Mouse (Mus musculus) hindbrain, embryonic 12.5 days (tissue): ENCODE measurements around the gene Ccdc6. TPM values are rescaled to one million over a fixed set of nuclear protein-coding genes. Genes with fewer than 3 reads are reported as not detected.
"Not testable (repeated sequence)": the region's sequence is repeated elsewhere in the genome, so short reads cannot be mapped to it uniquely, and the experiment has no call there.

ENCODE experiments used
- ATAC-seq: fragments of 200-750 bp; cut with Nextera tagmentation; 2 replicates; pipeline ENCODE4 v1.8.0; 2017; ENCODE audit warnings: moderate TSS enrichment; ENCODE audit not compliant: low FRiP score
- H3K27ac ChIP-seq: fragments of 300-500 bp; sonication (generic); 2 replicates; pipeline ENCODE4 v1.5.1; 2016; ENCODE audit warnings: mild to moderate bottlenecking
- H3K27me3 ChIP-seq: fragments of 300-500 bp; sonication (generic); 2 replicates; pipeline ENCODE4 v1.6.1; 2016; ENCODE audit warnings: mild to moderate bottlenecking
- H3K36me3 ChIP-seq: fragments of 300-500 bp; sonication (generic); 2 replicates; pipeline ENCODE4 v1.6.1; 2016; ENCODE audit warnings: mild to moderate bottlenecking
- H3K4me1 ChIP-seq: fragments of 300-500 bp; sonication (generic); 2 replicates; pipeline ENCODE4 v1.6.1; 2016
- H3K4me2 ChIP-seq: fragments of 300-500 bp; sonication (generic); replicated peaks from 2 replicates; pipeline ENCODE4 v1.6.1; 2016; ENCODE audit warnings: mild to moderate bottlenecking
- H3K4me3 ChIP-seq: fragments of 300-500 bp; sonication (generic); 2 replicates; pipeline ENCODE4 v1.5.1; 2016; ENCODE audit warnings: mild to moderate bottlenecking
- H3K9ac ChIP-seq: fragments of 300-500 bp; sonication (generic); 2 replicates; pipeline ENCODE4 v1.6.1; 2016; ENCODE audit warnings: mild to moderate bottlenecking, moderate library complexity
- H3K9me3 ChIP-seq: fragments of 300-500 bp; sonication (generic); replicated peaks from 2 replicates; pipeline ENCODE4 v1.6.1; 2016; ENCODE audit warnings: mild to moderate bottlenecking
- WGBS: fragments of 180-500 bp; shearing (Covaris S2); methylation state at CpG from one replicate; pipeline ENCODE4 v1.1.7; 2016; 5-methylcytosine and 5-hydroxymethylcytosine counted together
- polyA plus RNA-seq: library from polyadenylated mRNA; unstranded; fragments of >200 nt; fragmentation: Nextera tagmentation; extraction: Ambion mirVana; gene quantifications from 2 replicates; pipeline ENCODE4 v1.2.1, GENCODE M21; 2016

Ccdc6 gene
- polyA plus RNA-seq, 1 experiment from 2014 or later, result 17.0 TPM

DNA sequence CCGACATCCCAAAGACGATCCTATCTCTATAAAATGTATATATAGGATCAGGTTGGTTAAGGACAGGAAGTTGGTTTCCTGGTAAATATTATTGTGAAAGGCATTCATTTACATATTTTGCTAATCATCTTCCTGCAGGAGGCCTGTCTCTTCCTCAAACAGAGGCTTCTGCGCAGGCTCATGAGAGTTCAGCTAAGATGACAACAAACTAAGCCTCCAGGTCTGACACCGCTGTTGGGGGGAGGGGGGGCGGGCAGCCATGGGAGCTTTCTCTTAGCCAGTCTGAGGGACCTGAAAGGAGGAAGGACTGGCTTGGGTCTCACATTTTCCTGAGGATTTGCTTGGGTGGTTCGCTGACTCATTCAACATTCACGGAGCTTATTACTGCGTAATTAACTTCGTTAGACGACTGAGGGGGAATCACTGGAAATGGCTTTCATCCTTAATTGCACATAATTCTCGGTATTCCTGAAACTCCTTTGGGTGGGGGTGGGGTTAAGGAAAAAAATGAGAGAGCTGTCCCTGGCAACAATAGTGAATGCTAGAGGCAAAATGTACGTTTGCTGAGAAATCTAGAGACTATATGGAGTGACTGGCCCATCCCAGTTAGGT lies 104.1 kb downstream of the Ccdc6 start:
- no peak overlapping the region for H3K4me2 ChIP-seq
- H3K36me3 ChIP-seq, result no peaks in the 10 kb centered on the region
- no peaks in the 10 kb centered on the region for H3K9me3 ChIP-seq
- H3K27me3 ChIP-seq, result no peaks in the 10 kb centered on the region
- H3K4me1 ChIP-seq, result no peaks in the 10 kb centered on the region; the same call in 1 of the 2 replicates
- H3K9ac ChIP-seq, result no peak overlapping the region
- no peak overlapping the region for H3K4me3 ChIP-seq
- 70% methylated on average over 12 of the region's 12 CpGs for WGBS
- H3K27ac ChIP-seq, result no peak overlapping the region
- no peak for ATAC-seq

- no peaks in the 10 kb centered on the region for H3K9me3 ChIP-seq
- H3K9ac ChIP-seq, result no peak within 1 kb of the TSS
- H3K27ac ChIP-seq, result no peak within 1 kb of the TSS
- 62% methylated on average over 17 of the region's 17 CpGs for WGBS
- no peak within 1 kb of the TSS for H3K4me2 ChIP-seq
- H3K36me3 ChIP-seq, result no peaks in the 10 kb centered on the region
- no peak for ATAC-seq
- H3K27me3 ChIP-seq, result no peaks in the 10 kb centered on the region
- H3K4me1 ChIP-seq, result no peaks in the 10 kb centered on the region; the same call in 1 of the 2 replicates
- no peak within 1 kb of the TSS for H3K4me3 ChIP-seq
Measured at GRCm38 (mm10) chr10:70204505-70205399, 107.8 kb downstream of the Ccdc6 start, which contains the start of gene Mrln. Gene Mrln, plus strand, starts transcription at chr10:70204664.

GRCm38 (mm10) chr10:70211281-70211680 lies 114.4 kb downstream of the Ccdc6 start:
- Histone ChIP-seq H3K27ac (no peak overlapping the region), H3K4me2 (no peak overlapping the region), H3K9me3 (no peaks in the 10 kb centered on the region), H3K4me3 (no peak overlapping the region), H3K36me3 (no peaks in the 10 kb centered on the region), H3K27me3 (no peaks in the 10 kb centered on the region), H3K9ac (no peak overlapping the region), H3K4me1 (no peaks in the 10 kb centered on the region)
- ATAC-seq, result no peak
- 84% methylated on average over 9 of the region's 9 CpGs for WGBS

DNA sequence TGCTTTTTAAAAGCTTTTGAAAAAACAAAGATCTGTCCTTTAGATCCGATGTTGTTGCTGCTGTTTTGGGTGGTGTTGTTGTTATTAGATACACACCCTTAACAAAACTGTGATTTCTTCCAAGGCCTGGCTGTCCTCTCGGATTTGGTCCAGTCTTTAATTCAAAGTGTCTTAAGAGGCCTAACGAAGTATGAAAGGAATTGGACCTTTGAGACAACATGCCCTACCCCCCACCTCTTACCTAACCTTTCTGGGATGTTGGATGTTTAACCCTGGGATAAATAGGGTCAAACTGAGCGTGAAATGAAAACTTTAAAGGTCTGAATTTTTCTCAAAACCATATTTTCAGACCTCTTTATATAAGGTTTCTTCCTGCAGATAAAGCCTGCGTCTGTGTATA lies 124.0 kb downstream of the Ccdc6 start:
- WGBS, result 69% methylated on average over 5 of the region's 5 CpGs
- Histone ChIP-seq H3K27ac (no peak overlapping the region), H3K36me3 (no peaks in the 10 kb centered on the region), H3K9ac (no peak overlapping the region), H3K4me2 (no peak overlapping the region), H3K27me3 (no peaks in the 10 kb centered on the region; the same call in 1 of the 2 replicates), H3K4me3 (no peak overlapping the region), H3K9me3 (no peaks in the 10 kb centered on the region), H3K4me1 (no peaks in the 10 kb centered on the region)
- no peak for ATAC-seq

DNA sequence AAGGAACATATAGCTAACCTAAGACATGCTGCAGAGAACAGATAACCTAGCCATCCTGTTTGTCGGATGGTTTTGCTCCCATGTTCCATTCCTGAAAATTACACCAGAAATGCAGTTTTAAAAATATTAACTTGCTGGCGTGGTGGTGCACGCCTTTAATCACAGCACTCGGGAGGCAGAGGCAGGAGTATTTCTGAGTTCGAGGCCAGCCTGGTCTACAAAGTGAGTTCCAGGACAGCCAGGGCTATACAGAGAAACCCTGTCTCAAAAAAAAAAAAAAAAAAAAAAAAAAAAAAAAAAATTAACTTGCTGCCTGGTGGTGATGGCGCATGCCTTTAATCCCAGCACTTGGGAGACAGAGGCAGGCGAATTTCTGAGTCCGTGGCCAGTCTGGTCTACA lies 125.3 kb downstream of the Ccdc6 start:
- H3K36me3 ChIP-seq, H3K4me2 ChIP-seq, H3K27ac ChIP-seq, H3K9me3 ChIP-seq, H3K9ac ChIP-seq, ATAC-seq, H3K4me1 ChIP-seq, H3K4me3 ChIP-seq, H3K27me3 ChIP-seq: not testable (repeated sequence)
- 93% methylated on average over 8 of the region's 8 CpGs for WGBS

- H3K4me3 ChIP-seq, result no peak overlapping the region
- H3K9ac ChIP-seq, result no peak overlapping the region
- no peak overlapping the region for H3K27ac ChIP-seq
- no peak for ATAC-seq
- no peak overlapping the region for H3K4me2 ChIP-seq
- no peaks in the 10 kb centered on the region for H3K9me3 ChIP-seq
- H3K36me3 ChIP-seq, result no peaks in the 10 kb centered on the region
- H3K27me3 ChIP-seq, result no peaks in the 10 kb centered on the region; the same call in 1 of the 2 replicates
- WGBS, result 87% methylated on average over 6 of the region's 6 CpGs
- no peaks in the 10 kb centered on the region for H3K4me1 ChIP-seq
Measured at GRCm38 (mm10) chr10:70224571-70224970, 127.7 kb downstream of the Ccdc6 start.

DNA sequence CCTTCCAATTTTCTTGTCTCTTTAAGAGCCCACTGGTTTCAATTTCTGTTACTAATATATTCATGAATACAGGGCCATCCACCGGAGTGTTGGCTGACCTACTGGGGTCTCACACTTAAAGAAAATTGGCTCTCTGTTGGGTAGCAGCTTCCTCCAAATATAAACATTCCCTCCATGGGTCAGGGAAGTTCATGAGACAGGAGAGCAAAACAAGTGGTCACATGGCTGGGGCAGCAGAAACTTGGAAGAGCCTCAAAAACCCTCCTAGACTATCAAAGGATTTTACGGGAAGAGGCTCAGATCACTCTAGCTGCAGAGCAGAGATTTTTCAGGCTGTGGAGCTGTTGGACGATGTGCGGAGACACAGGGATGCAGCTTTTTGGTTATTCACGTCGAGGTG lies 128.8 kb downstream of the Ccdc6 start:
- no peaks in the 10 kb centered on the region for H3K36me3 ChIP-seq
- no peaks in the 10 kb centered on the region; the same call in 1 of the 2 replicates for H3K27me3 ChIP-seq
- WGBS, result 71% methylated on average over 6 of the region's 6 CpGs
- ATAC-seq, result no peak
- no peak overlapping the region for H3K27ac ChIP-seq
- H3K9ac ChIP-seq, result no peak overlapping the region
- H3K4me1 ChIP-seq, result no peaks in the 10 kb centered on the region
- H3K4me3 ChIP-seq, result no peak overlapping the region
- H3K9me3 ChIP-seq, result no peaks in the 10 kb centered on the region
- no peak overlapping the region for H3K4me2 ChIP-seq

- H3K4me1 ChIP-seq, result no peaks in the 10 kb centered on the region
- no peaks in the 10 kb centered on the region for H3K9me3 ChIP-seq
- no peak overlapping the region for H3K4me2 ChIP-seq
- H3K36me3 ChIP-seq, result no peaks in the 10 kb centered on the region
- H3K27me3 ChIP-seq, result no peaks in the 10 kb centered on the region; the same call in 1 of the 2 replicates
- H3K4me3 ChIP-seq, result no peak overlapping the region
- H3K9ac ChIP-seq, result no peak overlapping the region
- ATAC-seq, result no peak
- no peak overlapping the region for H3K27ac ChIP-seq
Measured at GRCm38 (mm10) chr10:70226608-70227007, 129.7 kb downstream of the Ccdc6 start.

DNA sequence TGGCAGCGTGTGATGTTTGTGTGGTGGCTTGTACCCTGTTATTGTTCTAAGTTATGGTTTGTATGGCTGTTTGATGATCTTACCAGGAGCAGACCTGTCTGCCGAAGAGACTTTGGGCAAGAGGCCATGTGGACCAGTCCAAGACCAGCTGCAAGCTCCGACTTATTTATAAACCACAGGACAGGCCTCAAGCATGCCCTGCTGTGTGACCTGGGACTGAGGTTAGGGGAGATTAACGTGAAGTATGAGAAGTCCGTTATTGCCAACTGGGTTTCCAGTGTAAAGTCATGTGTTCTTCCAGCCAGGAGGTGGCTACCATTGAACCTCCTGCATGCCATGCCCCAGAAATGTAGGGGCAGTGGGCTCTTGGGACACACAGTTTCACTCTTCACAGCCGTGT lies 133.4 kb downstream of the Ccdc6 start:
- WGBS, result 83% methylated on average over 6 of the region's 6 CpGs
- H3K9me3 ChIP-seq, result no peaks in the 10 kb centered on the region
- H3K27me3 ChIP-seq, result no peaks in the 10 kb centered on the region

GRCm38 (mm10) chr10:70237936-70238335 lies 141.0 kb downstream of the Ccdc6 start:
- 0 out of 2 replicates have a peak, but pooled peaks cover under 1% of the 10 kb centered on the region for H3K4me1 ChIP-seq
- no peak overlapping the region for H3K4me2 ChIP-seq
- H3K4me3 ChIP-seq, result no peak overlapping the region
- 79% methylated on average over 2 of the region's 2 CpGs for WGBS
- no peak overlapping the region for H3K27ac ChIP-seq
- H3K9ac ChIP-seq, result no peak overlapping the region
- no peaks in the 10 kb centered on the region for H3K36me3 ChIP-seq
- H3K27me3 ChIP-seq, result peaks cover 4% of the 10 kb centered on the region
- no peaks in the 10 kb centered on the region for H3K9me3 ChIP-seq
- ATAC-seq, result no peak

More for the DNA sequence above, 133.4 kb downstream of the Ccdc6 start:
- no peak overlapping the region for H3K27ac ChIP-seq
- no peak for ATAC-seq
- no peak overlapping the region for H3K4me3 ChIP-seq
- H3K4me2 ChIP-seq, result no peak overlapping the region
- no peak overlapping the region for H3K9ac ChIP-seq
- no peaks in the 10 kb centered on the region for H3K36me3 ChIP-seq
- no peaks in the 10 kb centered on the region for H3K4me1 ChIP-seq
